Mouse (Mus musculus): ENCODE results near the gene Timp4. TPM values are rescaled to one million over a fixed set of nuclear protein-coding genes. Genes with fewer than 3 reads are reported as not detected.
A peak's percentile ranks its signal among the peaks of the same experiment; 100 is the strongest.

Gene Timp4
- polyA plus RNA-seq, 1 experiment from 2014 or later = 0.41 TPM

DNA sequence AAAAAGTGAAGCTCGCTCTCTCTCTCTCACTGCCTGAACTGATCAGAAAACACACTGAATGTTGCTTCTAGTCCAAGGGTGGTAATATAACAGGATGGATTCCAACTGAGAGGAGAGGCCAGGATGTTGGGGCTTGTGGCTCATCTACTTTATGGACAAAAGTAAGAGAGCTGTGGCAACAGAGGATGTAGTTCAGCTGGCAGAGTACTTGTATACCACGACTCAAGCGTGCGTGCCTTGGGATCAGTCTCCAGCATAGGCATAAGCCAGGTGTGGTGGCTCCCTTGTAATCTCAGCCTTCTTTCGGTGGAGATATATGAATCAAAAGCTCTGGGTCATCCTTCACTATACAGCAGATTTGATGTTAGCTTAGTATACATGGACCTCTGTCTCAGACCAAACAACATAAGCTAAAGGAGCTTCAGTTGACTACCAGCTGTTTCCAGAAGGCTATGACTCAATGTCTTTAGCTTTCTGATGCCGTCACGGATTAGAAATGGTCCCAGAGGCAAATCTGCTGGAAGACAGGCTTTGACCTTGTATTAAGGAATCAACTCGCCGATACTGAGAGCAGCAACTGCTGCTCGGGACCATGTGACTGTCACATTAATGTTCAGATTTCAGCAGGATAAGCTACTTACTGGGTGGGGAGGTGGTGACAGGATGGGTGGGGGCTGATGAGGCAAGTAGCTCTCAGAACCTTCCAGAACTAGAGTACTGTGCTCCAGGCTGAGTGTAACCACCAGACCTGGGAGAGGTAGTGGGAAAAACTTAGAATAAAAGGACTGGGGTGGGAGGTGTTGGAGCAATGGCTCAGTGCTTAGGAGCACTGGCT is 16.8 kb upstream of the Timp4 start:
- 90% methylated on average over 10 of the region's 10 CpGs for WGBS
- H3K4me2 ChIP-seq (ENCODE audit: low read depth) = no peak overlapping the region
- H3K9me3 ChIP-seq (ENCODE audit: control insufficient read depth, low read length) = no peaks in the 10 kb centered on the region
- H3K27ac ChIP-seq (ENCODE audit: low read depth, low read length) = no peak overlapping the region
- H3K27me3 ChIP-seq (ENCODE audit: control insufficient read depth, insufficient read depth, low read length) = no peaks in the 10 kb centered on the region
- no peaks in the 10 kb centered on the region for H3K4me1 ChIP-seq (ENCODE audit: control insufficient read depth, insufficient read depth, low read length)
- ATAC-seq (ENCODE audit: insufficient read depth, low FRiP score, low TSS enrichment) = no peak
- no peaks in the 10 kb centered on the region for H3K36me3 ChIP-seq (ENCODE audit: control insufficient read depth, insufficient read depth, low read length)
- DNase-seq (ENCODE audit: low spot score) = no peak
- no peak overlapping the region for H3K4me3 ChIP-seq (ENCODE audit: low read depth, low read length)
- no peak overlapping the region for H3K9ac ChIP-seq (ENCODE audit: low read length)

DNA sequence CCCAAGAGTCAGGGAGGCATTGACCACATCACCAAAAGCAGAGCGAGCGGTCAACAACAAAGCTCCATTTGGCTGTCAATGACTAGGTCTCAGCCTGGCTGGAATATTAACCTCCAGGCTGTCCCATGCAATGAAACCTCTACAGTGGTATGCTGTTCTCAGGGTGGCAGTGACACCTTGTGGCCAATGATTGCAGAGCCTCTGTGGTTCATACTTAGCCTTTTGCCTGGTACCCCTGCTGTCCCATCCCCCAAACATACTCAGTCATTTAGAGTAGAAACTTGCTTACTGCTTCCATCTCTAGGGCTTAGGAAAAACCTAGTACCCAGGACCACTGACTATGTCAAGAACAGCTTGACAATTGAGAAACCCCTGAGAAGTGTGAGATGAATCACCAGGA is 15.9 kb upstream of the Timp4 start:
- whole genome bisulfite sequencing = 52% methylated on average over 2 of the region's 2 CpGs
- no peaks in the 10 kb centered on the region for H3K27me3 ChIP-seq (ENCODE audit: control insufficient read depth, insufficient read depth, low read length)
- no peak overlapping the region for H3K4me2 ChIP-seq (ENCODE audit: low read depth)
- no peak overlapping the region for H3K4me3 ChIP-seq (ENCODE audit: low read depth, low read length)
- H3K4me1 ChIP-seq (ENCODE audit: control insufficient read depth, insufficient read depth, low read length) = no peaks in the 10 kb centered on the region
- no peak for ATAC-seq (ENCODE audit: insufficient read depth, low FRiP score, low TSS enrichment)
- H3K36me3 ChIP-seq (ENCODE audit: control insufficient read depth, insufficient read depth, low read length) = no peaks in the 10 kb centered on the region
- H3K9me3 ChIP-seq (ENCODE audit: control insufficient read depth, low read length) = no peaks in the 10 kb centered on the region
- DNase-seq (ENCODE audit: low spot score) = peak; percentile 74
- H3K9ac ChIP-seq (ENCODE audit: low read length) = no peak overlapping the region
- no peak overlapping the region for H3K27ac ChIP-seq (ENCODE audit: low read depth, low read length)

DNA sequence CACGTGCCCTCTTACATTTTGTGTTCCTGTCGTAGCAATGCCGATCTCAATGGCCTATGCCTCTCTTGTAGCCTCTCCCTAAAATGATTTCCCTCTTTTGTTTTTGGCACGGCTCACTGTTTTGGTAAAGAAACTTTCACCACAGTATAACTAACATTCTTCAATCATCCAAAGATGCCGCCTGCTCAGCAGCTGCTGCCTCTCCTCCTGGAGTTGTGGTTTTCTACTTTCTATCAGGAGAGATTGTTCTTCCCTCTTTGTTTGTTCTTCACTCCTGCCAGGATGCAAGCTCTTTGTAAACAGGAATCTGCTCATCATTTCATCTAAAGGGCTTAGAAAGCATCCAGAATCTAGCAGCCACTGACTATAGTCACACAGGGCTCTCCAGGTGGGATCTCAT is 14.8 kb upstream of the Timp4 start:
- DNase-seq (ENCODE audit: low spot score) (no peak), ATAC-seq (ENCODE audit: insufficient read depth, low FRiP score, low TSS enrichment) (no peak)
- H3K27me3 ChIP-seq (ENCODE audit: control insufficient read depth, insufficient read depth, low read length) = no peaks in the 10 kb centered on the region
- H3K9me3 ChIP-seq (ENCODE audit: control insufficient read depth, low read length) = no peaks in the 10 kb centered on the region
- no peak overlapping the region for H3K4me2 ChIP-seq (ENCODE audit: low read depth)
- H3K4me3 ChIP-seq (ENCODE audit: low read depth, low read length) = no peak overlapping the region
- WGBS = 87% methylated on average over 5 of the region's 5 CpGs
- no peaks in the 10 kb centered on the region for H3K36me3 ChIP-seq (ENCODE audit: control insufficient read depth, insufficient read depth, low read length)
- no peaks in the 10 kb centered on the region for H3K4me1 ChIP-seq (ENCODE audit: control insufficient read depth, insufficient read depth, low read length)
- H3K27ac ChIP-seq (ENCODE audit: low read depth, low read length) = no peak overlapping the region
- H3K9ac ChIP-seq (ENCODE audit: low read length) = no peak overlapping the region

DNA sequence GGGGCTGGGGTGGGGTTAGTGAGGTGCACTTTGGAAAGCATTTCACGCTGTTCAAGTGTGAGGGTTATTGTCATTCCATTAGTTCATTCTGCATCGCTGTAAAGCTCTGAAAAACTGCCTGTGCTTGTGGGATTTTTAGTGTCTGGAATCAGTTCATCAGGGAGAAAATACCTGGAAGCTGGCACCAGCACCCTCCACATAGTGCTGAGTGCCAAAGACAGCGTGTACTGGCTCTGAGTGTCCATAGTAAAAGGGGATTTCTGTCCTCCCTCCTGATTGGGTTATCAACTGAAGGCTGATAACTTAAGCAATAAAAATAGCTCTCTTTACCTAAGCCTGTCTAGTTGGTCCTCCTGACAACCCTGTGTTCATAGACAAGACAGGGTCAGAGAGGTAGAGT is 8.5 kb upstream of the Timp4 start:
- no peaks in the 10 kb centered on the region for H3K27me3 ChIP-seq (ENCODE audit: control insufficient read depth, insufficient read depth, low read length)

DNA sequence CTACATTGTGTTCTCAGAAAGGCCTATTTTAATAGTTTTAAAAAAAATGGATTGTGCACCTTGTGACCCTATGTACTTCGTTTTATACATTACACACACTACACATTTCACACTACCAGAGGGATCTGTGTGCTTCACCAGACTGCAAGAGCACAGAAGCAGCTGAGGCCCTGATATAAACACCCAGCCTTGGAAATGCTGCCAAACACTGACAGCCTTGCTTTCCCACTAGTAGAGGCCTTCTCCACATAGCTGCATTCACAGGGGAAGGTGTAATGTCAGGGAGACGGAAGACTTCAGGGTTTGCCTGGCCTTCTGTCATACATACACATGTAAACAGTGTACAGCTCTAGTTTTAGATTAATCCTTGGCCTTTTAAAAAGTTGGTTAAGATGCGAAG is 3.2 kb upstream of the Timp4 start:
- DNase-seq (ENCODE audit: low spot score) (no peak), ATAC-seq (ENCODE audit: insufficient read depth, low FRiP score, low TSS enrichment) (no peak)
- Histone ChIP-seq H3K4me1 (ENCODE audit: control insufficient read depth, insufficient read depth, low read length) (peaks cover 5% of the 10 kb centered on the region; the same call in 1 of the 2 replicates), H3K27ac (ENCODE audit: low read depth, low read length) (no peak overlapping the region), H3K27me3 (ENCODE audit: control insufficient read depth, insufficient read depth, low read length) (no peaks in the 10 kb centered on the region), H3K4me2 (ENCODE audit: low read depth) (no peak overlapping the region), H3K9ac (ENCODE audit: low read length) (no peak overlapping the region), H3K9me3 (ENCODE audit: control insufficient read depth, low read length) (no peaks in the 10 kb centered on the region), H3K4me3 (ENCODE audit: low read depth, low read length) (no peak overlapping the region), H3K36me3 (ENCODE audit: control insufficient read depth, insufficient read depth, low read length) (no peaks in the 10 kb centered on the region)
- WGBS = 83% methylated on average over 3 of the region's 3 CpGs

More for the DNA sequence above, 8.5 kb upstream of the Timp4 start:
- ATAC-seq (ENCODE audit: insufficient read depth, low FRiP score, low TSS enrichment) (no peak), DNase-seq (ENCODE audit: low spot score) (no peak)
- Histone ChIP-seq H3K9ac (ENCODE audit: low read length) (no peak overlapping the region), H3K4me2 (ENCODE audit: low read depth) (no peak overlapping the region), H3K27ac (ENCODE audit: low read depth, low read length) (no peak overlapping the region), H3K9me3 (ENCODE audit: control insufficient read depth, low read length) (no peaks in the 10 kb centered on the region), H3K4me1 (ENCODE audit: control insufficient read depth, insufficient read depth, low read length) (no peaks in the 10 kb centered on the region), H3K36me3 (ENCODE audit: control insufficient read depth, insufficient read depth, low read length) (no peaks in the 10 kb centered on the region), H3K4me3 (ENCODE audit: low read depth, low read length) (no peak overlapping the region)
- WGBS = 92% methylated on average over 3 of the region's 3 CpGs

DNA sequence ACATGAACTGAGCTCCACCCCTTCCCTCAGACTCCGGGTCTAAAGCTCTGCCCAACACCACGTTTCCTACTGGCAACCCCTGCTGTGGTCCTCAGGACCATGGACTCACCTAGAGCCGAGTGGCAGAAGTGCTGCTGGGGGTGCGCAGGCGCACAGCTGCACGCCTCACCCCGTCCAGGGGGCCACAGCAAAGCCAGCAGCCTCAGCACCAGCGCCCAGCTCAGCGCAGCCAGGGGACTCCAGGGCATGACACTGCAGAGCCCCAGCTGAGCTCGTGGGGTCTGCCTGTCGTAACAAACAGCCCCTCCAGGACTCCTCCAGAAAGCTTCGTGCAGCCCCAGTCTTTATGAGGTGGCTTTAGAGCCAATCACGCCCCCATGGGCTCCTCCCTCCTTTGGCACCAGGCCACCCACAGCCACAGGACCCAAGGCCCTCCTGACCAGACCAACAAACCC is 447 bp downstream of the Timp4 start:
- no peak overlapping the region for H3K4me3 ChIP-seq (ENCODE audit: low read depth, low read length)
- H3K36me3 ChIP-seq (ENCODE audit: control insufficient read depth, insufficient read depth, low read length) = no peaks in the 10 kb centered on the region
- WGBS = 3% methylated on average over 13 of the region's 13 CpGs
- no peaks in the 10 kb centered on the region for H3K27me3 ChIP-seq (ENCODE audit: control insufficient read depth, insufficient read depth, low read length)
- DNase-seq (ENCODE audit: low spot score) (peak; percentile 22), ATAC-seq (ENCODE audit: insufficient read depth, low FRiP score, low TSS enrichment) (0 out of 2 replicates have a peak, but pooled peaks have one; percentile 27)
- H3K4me2 ChIP-seq (ENCODE audit: low read depth) = peak overlapping the region; percentile 24; the same call in 1 of the 2 replicates
- H3K4me1 ChIP-seq (ENCODE audit: control insufficient read depth, insufficient read depth, low read length) = peaks cover 5% of the 10 kb centered on the region; the same call in 1 of the 2 replicates
- no peak overlapping the region for H3K27ac ChIP-seq (ENCODE audit: low read depth, low read length)
- H3K9me3 ChIP-seq (ENCODE audit: control insufficient read depth, low read length) = no peaks in the 10 kb centered on the region
- no peak overlapping the region for H3K9ac ChIP-seq (ENCODE audit: low read length)

DNA sequence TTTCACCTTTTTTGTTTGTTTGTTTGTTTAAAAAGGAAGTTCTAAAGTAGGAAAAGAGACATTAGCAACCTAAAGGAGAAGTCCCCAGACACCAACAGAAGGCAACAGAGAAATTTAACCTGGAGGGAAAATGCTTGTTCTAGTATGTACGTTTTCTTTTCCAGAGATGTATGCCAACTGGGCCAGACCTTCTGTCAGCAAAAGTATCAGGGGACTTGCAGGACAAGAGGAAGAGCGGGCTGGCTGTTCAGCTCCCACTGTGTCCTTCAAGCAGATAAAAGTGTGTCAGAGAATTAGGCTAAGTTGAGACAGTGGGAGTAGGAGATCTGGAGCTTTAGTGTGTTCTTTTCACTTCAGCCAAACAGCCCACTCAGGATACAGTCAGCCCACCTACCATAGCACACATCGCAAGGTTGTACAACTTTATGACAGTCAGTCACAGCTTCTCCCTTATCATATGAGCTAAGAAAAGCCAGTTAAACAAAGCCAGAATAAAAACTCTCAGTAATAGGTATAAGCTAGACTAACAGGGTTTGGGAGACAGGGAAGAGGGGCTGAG is 6.4 kb downstream of the Timp4 start:
- H3K27ac ChIP-seq (ENCODE audit: low read depth, low read length) = no peak overlapping the region
- ATAC-seq (ENCODE audit: insufficient read depth, low FRiP score, low TSS enrichment) (no peak), DNase-seq (ENCODE audit: low spot score) (no peak)
- WGBS = 88% methylated on average over 3 of the region's 3 CpGs
- H3K9ac ChIP-seq (ENCODE audit: low read length) = no peak overlapping the region
- no peaks in the 10 kb centered on the region for H3K9me3 ChIP-seq (ENCODE audit: control insufficient read depth, low read length)
- no peaks in the 10 kb centered on the region for H3K36me3 ChIP-seq (ENCODE audit: control insufficient read depth, insufficient read depth, low read length)
- no peak overlapping the region for H3K4me3 ChIP-seq (ENCODE audit: low read depth, low read length)
- no peak overlapping the region for H3K4me2 ChIP-seq (ENCODE audit: low read depth)
- no peaks in the 10 kb centered on the region for H3K4me1 ChIP-seq (ENCODE audit: control insufficient read depth, insufficient read depth, low read length)
- no peaks in the 10 kb centered on the region for H3K27me3 ChIP-seq (ENCODE audit: control insufficient read depth, insufficient read depth, low read length)

DNA sequence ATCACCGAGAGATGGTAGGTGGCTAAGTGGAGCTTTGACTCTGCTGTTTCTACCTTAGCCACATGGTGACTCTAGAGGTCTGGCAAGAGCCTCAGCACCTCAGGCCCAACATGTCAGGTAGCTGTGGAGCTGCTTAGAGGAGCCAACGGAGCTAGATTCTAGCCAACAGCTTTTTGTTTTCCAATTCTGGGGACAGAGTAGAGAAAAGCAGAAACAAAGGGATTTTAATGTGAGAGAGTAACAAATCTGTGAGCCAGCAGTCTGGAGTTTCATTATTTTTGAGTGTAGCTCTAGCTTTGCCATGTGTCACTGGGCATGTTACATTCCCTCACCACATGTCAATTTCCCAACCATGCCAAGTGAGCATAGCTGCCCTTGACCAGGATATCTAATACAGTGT is 7.8 kb downstream of the Timp4 start:
- H3K27ac ChIP-seq (ENCODE audit: low read depth, low read length) = no peak overlapping the region
- no peaks in the 10 kb centered on the region for H3K27me3 ChIP-seq (ENCODE audit: control insufficient read depth, insufficient read depth, low read length)
- no peaks in the 10 kb centered on the region for H3K36me3 ChIP-seq (ENCODE audit: control insufficient read depth, insufficient read depth, low read length)
- no peaks in the 10 kb centered on the region for H3K9me3 ChIP-seq (ENCODE audit: control insufficient read depth, low read length)
- ATAC-seq (ENCODE audit: insufficient read depth, low FRiP score, low TSS enrichment) = no peak
- H3K4me2 ChIP-seq (ENCODE audit: low read depth) = no peak overlapping the region
- H3K4me1 ChIP-seq (ENCODE audit: control insufficient read depth, insufficient read depth, low read length) = no peaks in the 10 kb centered on the region
- no peak for DNase-seq (ENCODE audit: low spot score)
- WGBS = 75% methylated on average over 2 of the region's 2 CpGs
- no peak overlapping the region for H3K9ac ChIP-seq (ENCODE audit: low read length)
- no peak overlapping the region for H3K4me3 ChIP-seq (ENCODE audit: low read depth, low read length)

DNA sequence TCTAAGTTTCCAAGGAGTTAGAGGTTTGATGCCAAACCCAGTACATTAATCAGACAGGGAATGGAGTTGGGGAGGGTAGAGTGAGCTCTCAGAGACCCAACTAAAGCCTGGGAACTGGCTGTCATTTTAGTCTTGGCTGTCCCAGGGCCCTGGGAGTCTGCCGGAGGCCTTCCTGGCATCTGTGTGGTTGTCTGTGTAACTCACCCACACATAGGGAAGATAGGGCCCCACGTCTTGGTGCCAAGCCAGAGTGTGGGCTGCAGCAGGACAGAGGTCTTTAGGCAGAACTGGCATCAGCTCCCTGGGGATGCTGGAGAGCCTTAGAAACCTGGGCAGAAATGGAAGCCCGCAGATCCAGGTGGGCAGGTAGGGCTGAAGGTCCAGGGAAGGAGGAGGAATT is 10.1 kb downstream of the Timp4 start:
- Histone ChIP-seq H3K4me3 (ENCODE audit: low read depth, low read length) (no peak overlapping the region), H3K27me3 (ENCODE audit: control insufficient read depth, insufficient read depth, low read length) (no peaks in the 10 kb centered on the region), H3K9ac (ENCODE audit: low read length) (no peak overlapping the region), H3K27ac (ENCODE audit: low read depth, low read length) (no peak overlapping the region), H3K9me3 (ENCODE audit: control insufficient read depth, low read length) (no peaks in the 10 kb centered on the region), H3K4me1 (ENCODE audit: control insufficient read depth, insufficient read depth, low read length) (no peaks in the 10 kb centered on the region), H3K36me3 (ENCODE audit: control insufficient read depth, insufficient read depth, low read length) (no peaks in the 10 kb centered on the region), H3K4me2 (ENCODE audit: low read depth) (no peak overlapping the region)
- no peak for ATAC-seq (ENCODE audit: insufficient read depth, low FRiP score, low TSS enrichment)
- no peak for DNase-seq (ENCODE audit: low spot score)
- 83% methylated on average over 3 of the region's 3 CpGs for WGBS

Data from neural tube, embryonic 11.5 days (tissue).